Mouse (Mus musculus) liver, adult 2 months (tissue): Measurements from ENCODE around the gene Sarnp. TPM values are rescaled to one million over a fixed set of nuclear protein-coding genes. Genes with fewer than 3 reads are reported as not detected.

Source experiments
- DNase-seq: peaks from one replicate; pipeline ENCODE4 v3.0.0-alpha.2; 2011; ENCODE audit warnings: low read depth, low spot score; ENCODE audit errors: extremely low read depth
- H3K27ac ChIP-seq: fragments of 200-500 bp; replicated peaks from 2 replicates; pipeline ENCODE4 v1.5.1; 2012; ENCODE audit warnings: low read depth, mild to moderate bottlenecking, control low read depth, inconsistent platforms, low read length; ENCODE audit not compliant: insufficient read depth
- H3K27me3 ChIP-seq: fragments of 200-500 bp; 2 replicates; pipeline ENCODE4 v1.6.1; 2012; ENCODE audit warnings: mild to moderate bottlenecking, moderate library complexity, low read length, inconsistent platforms; ENCODE audit not compliant: control insufficient read depth, insufficient read depth
- H3K36me3 ChIP-seq: fragments of 200-500 bp; 2 replicates; pipeline ENCODE4 v1.6.1; 2012; ENCODE audit warnings: low read length, inconsistent platforms; ENCODE audit not compliant: control insufficient read depth, insufficient read depth
- H3K4me1 ChIP-seq: fragments of 200-500 bp; 2 replicates; pipeline ENCODE4 v1.6.1; 2011; ENCODE audit warnings: low read length; ENCODE audit not compliant: control insufficient read depth, insufficient read depth
- H3K4me3 ChIP-seq: fragments of 200-500 bp; 2 replicates; pipeline ENCODE4 v1.5.1; 2011; ENCODE audit warnings: low read depth, mild to moderate bottlenecking, control low read depth, low read length, moderate library complexity; ENCODE audit not compliant: insufficient read depth
- H3K79me2 ChIP-seq: fragments of 200-500 bp; 2 replicates; pipeline ENCODE4 v1.6.1; 2012; ENCODE audit warnings: inconsistent platforms, mild to moderate bottlenecking, low read length, moderate library complexity; ENCODE audit not compliant: control insufficient read depth, insufficient read depth
- H3K9ac ChIP-seq: fragments of 200-500 bp; 2 replicates; pipeline ENCODE4 v1.6.1; 2012; ENCODE audit warnings: low read depth, mild to moderate bottlenecking, control low read depth, inconsistent platforms, low read length
- CTCF ChIP-seq: fragments of 200-500 bp; IDR thresholded peaks from 2 replicates; pipeline ENCODE4 v1.5.1; 2011; ENCODE audit warnings: low read depth, low read length, control low read depth
- POLR2A ChIP-seq: fragments of 200-500 bp; IDR thresholded peaks from 2 replicates; pipeline ENCODE4 v1.6.1; 2011; ENCODE audit warnings: low read length, control low read depth; ENCODE audit not compliant: insufficient read depth; ENCODE audit errors: extremely low read depth
- WGBS: fragments of 180-500 bp; shearing (Covaris S2); methylation state at CpG from one replicate; pipeline ENCODE4 v1.1.7; 2018; 5-methylcytosine and 5-hydroxymethylcytosine counted together
- polyA plus RNA-seq: library from polyadenylated mRNA; depleted of rRNA; stranded (reverse); fragments of >200 nt; gene quantifications from 2 replicates; pipeline ENCODE4 v1.2.3, GENCODE M21; 2012
- total RNA-seq: library from RNA; depleted of rRNA; stranded (reverse); fragments of >200 nt; gene quantifications from 2 replicates; pipeline ENCODE4 v1.2.3, GENCODE M21; 2014

The Sarnp gene
- total and polyA plus RNA-seq, 2 experiments = 6.7 to 25.8 TPM

DNA sequence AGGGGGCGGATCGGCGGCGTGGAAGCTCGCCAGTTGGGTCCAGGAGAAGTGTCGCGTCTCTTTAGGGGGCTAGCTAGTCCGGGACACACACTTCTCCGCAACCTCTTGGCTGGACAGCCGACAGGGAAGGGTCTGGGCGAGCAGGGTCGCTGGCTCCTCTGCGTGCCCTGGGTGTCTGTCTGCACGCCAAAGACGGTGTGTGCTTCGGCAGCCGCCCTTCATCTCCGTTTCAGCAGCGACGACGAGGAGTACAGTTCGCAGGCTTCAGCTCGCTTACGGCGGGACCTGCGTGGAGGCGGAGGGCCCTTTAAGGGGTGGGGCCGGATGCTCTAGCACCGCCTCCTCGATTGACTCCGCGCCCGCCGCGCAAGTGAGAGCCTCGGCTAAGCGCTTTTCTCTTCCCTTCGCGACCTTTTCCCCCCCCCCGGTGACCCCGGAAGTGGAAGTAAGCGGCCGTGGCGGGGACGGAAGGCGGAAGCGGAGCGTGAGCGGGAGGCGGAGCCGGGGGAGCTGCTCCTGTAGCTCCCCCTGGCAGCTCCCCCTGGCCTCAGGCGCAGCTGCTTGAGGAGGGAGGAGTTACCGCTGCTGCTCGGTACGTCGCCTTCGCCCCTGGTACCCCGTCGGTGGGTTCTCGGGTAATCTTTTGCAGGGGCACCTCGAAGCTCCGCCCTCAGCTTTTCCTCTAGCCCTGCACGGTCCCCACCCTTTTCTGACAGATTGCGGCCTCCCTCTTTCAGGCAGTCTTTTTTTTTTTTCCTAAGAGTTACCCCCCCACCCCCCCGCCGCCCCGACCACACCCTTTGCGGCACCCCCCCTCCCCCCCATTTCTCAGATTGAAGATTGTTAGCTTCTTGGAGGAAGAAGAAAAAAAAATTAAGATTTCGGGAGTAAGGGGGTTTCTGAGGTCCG, 11.8 kb upstream of the Sarnp start:
- Histone ChIP-seq H3K4me3 (peak overlapping the region; percentile 83), H3K27ac (peak overlapping the region; percentile 81), H3K9ac (peak overlapping the region; percentile 83), H3K4me1 (peaks cover 20% of the 10 kb centered on the region), H3K36me3 (peaks cover 3% of the 10 kb centered on the region; the same call in 1 of the 2 replicates), H3K79me2 (peaks cover 16% of the 10 kb centered on the region; the same call in 1 of the 2 replicates), H3K27me3 (no peaks in the 10 kb centered on the region)
- WGBS = under 1% methylated on average over 70 of the region's 70 CpGs
- peak; percentile 83 for DNase-seq
- TF ChIP-seq CTCF = peak; percentile 20; the same call in 1 of the 2 replicates
- peak; percentile 71 for TF ChIP-seq POLR2A

DNA sequence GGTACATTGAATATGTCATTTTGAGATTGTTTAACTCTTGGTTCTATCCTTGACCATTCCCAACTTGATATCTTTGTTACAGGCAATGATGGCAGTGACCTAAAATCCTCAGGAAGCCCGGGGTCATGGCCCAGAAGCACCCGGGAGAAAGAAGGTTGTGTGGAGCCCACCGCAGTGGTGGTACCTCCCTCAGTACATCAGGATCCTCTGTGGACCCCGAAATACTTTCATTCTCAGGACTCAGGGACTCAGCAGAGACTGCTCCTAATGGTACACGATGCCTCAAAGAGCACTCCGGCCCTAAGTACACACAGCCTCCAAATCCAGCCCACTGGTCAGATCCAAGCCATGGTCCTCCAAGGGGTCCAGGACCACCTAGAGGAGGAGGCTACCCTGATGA, 11.0 kb upstream of the Sarnp start:
- H3K4me3 ChIP-seq = peak overlapping the region; percentile 83
- peaks cover 3% of the 10 kb centered on the region; the same call in 1 of the 2 replicates for H3K36me3 ChIP-seq
- TF ChIP-seq CTCF = no peak
- TF ChIP-seq POLR2A = no peak
- peak overlapping the region; percentile 39 for H3K9ac ChIP-seq
- no peaks in the 10 kb centered on the region for H3K27me3 ChIP-seq
- no peak for DNase-seq
- 33% methylated on average over 6 of the region's 6 CpGs for WGBS
- no peak overlapping the region for H3K27ac ChIP-seq
- H3K79me2 ChIP-seq = peaks cover 16% of the 10 kb centered on the region; the same call in 1 of the 2 replicates
- peaks cover 20% of the 10 kb centered on the region for H3K4me1 ChIP-seq

DNA sequence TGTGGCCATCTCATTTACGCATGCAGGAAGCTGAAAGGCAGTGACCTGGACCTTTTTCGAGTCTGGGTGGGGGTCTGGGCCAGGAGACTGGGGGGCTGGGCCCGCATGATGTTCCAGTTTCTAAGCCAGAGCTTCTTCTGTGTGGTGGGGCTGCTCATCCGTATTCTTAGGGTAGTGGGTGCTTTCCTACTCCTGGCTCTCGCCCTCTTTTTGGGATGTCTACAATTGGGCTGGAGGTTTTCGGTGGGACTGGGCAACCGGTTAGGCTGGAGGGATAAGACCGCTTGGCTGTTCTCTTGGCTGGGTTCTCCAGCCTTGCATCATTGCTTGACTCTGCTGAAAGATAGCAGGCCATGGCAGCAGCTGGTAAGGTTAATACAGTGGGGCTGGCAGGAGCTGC, 10.1 kb upstream of the Sarnp start:
- peaks cover 20% of the 10 kb centered on the region for H3K4me1 ChIP-seq
- 61% methylated on average over 8 of the region's 8 CpGs for WGBS

DNA sequence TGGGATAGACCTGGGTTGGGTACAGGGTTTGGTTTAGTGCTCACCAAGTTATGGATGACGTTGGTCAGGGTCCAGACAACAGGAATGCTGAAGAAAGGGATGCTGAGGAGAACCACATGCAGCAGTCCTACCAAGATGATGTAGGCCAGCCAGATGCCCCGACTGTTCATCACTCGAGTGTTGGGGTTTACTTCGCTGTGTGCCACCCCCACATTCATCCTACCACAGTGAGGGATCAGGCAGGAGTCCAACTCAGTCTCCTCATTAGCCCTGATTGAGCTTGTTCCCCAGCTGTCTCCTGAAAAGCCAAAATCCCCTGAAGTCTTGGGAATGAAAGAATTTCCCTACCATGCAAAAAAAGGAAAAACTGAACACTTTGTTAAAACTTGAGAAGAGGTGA, 3.1 kb downstream of the Sarnp start:
- peaks cover 30% of the 10 kb centered on the region for H3K36me3 ChIP-seq
- H3K9ac ChIP-seq = no peak overlapping the region
- 82% methylated on average over 4 of the region's 4 CpGs for WGBS
- H3K27ac ChIP-seq = no peak overlapping the region
- no peak for TF ChIP-seq POLR2A
- no peak for TF ChIP-seq CTCF
- DNase-seq = no peak
- H3K4me3 ChIP-seq = no peak overlapping the region
- H3K79me2 ChIP-seq = peaks cover 15% of the 10 kb centered on the region; the same call in 1 of the 2 replicates
- H3K4me1 ChIP-seq = peaks cover 14% of the 10 kb centered on the region
- H3K27me3 ChIP-seq = no peaks in the 10 kb centered on the region

More for the DNA sequence above, 10.1 kb upstream of the Sarnp start:
- H3K27ac ChIP-seq = no peak overlapping the region
- no peaks in the 10 kb centered on the region for H3K27me3 ChIP-seq
- TF ChIP-seq CTCF (no peak), POLR2A (no peak)
- no peak overlapping the region for H3K4me3 ChIP-seq
- H3K79me2 ChIP-seq = peaks cover 16% of the 10 kb centered on the region; the same call in 1 of the 2 replicates
- peak; percentile 62 for DNase-seq
- peak overlapping the region; percentile 28; the same call in 1 of the 2 replicates for H3K9ac ChIP-seq
- peaks cover 3% of the 10 kb centered on the region; the same call in 1 of the 2 replicates for H3K36me3 ChIP-seq

DNA sequence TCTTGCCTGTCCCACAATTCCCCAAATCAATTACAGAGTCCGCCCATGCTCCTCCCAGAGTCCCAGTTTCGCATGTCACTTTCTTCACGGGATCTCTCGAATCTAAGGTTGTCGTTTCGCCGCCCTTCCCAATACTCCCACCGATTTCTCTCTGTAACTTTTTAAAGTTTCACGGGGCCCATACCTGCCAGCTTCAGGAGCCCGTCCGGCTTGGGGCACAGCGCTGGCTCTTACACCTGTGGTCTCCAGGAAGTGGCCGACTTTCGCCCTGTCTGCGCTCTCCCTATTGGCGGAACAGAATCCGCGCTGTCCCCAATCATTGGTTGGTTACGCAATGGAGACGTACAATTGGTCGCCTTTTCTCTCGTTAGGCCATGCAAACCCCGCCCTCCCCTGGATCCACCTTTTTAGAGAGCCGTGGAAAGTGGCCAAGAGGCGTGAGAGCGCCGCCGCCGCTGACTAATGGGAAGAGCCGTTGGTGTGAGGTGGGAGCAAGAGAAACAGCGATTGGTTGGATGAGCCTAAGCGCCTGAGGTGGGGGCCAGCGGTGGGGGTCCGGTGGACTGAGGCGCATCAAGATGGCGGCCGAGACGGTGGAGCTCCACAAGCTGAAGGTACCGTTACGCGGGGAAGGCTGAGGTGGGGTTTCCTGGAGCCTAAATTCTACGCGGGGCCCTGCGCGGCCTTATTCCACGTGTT, 4.4 kb downstream of the Sarnp start, which contains the start of gene Ormdl2:
Gene Ormdl2, minus strand, starts transcription at position 288 of the 699 bp plus-strand sequence.
- under 1% methylated on average over 46 of the region's 46 CpGs for WGBS
- peak; percentile 99 for DNase-seq
- TF ChIP-seq CTCF = no peak
- TF ChIP-seq POLR2A = peak; percentile 67; the same call in 1 of the 2 replicates
- peaks cover 22% of the 10 kb centered on the region; the same call in 1 of the 2 replicates for H3K36me3 ChIP-seq
- H3K4me1 ChIP-seq = peaks cover 14% of the 10 kb centered on the region
- peak within 1 kb of the TSS; percentile 72 for H3K27ac ChIP-seq
- peak within 1 kb of the TSS; percentile 67 for H3K4me3 ChIP-seq
- no peaks in the 10 kb centered on the region for H3K27me3 ChIP-seq
- peak within 1 kb of the TSS; percentile 80 for H3K9ac ChIP-seq
- H3K79me2 ChIP-seq = peaks cover 15% of the 10 kb centered on the region; the same call in 1 of the 2 replicates
